Mouse (Mus musculus) testis, adult 10 weeks (tissue): Measurements from ENCODE around the gene Foxg1. TPM values are rescaled to one million over a fixed set of nuclear protein-coding genes. Genes with fewer than 3 reads are reported as not detected.

Experiments used
- polyA plus RNA-seq: library from polyadenylated mRNA; stranded (reverse); fragments of 350-450 nt; fragmentation: Illumina TruSeq; extraction: RNeasy Lipid Tissue Mini Kit (QIAGEN cat#74804); gene quantifications from one replicate; pipeline ENCODE4 v1.2.3, GENCODE M21; 2014; ENCODE audit warnings: low read depth, low replicate concordance

Gene Foxg1
- 0.59 TPM for polyA plus RNA-seq

DNA sequence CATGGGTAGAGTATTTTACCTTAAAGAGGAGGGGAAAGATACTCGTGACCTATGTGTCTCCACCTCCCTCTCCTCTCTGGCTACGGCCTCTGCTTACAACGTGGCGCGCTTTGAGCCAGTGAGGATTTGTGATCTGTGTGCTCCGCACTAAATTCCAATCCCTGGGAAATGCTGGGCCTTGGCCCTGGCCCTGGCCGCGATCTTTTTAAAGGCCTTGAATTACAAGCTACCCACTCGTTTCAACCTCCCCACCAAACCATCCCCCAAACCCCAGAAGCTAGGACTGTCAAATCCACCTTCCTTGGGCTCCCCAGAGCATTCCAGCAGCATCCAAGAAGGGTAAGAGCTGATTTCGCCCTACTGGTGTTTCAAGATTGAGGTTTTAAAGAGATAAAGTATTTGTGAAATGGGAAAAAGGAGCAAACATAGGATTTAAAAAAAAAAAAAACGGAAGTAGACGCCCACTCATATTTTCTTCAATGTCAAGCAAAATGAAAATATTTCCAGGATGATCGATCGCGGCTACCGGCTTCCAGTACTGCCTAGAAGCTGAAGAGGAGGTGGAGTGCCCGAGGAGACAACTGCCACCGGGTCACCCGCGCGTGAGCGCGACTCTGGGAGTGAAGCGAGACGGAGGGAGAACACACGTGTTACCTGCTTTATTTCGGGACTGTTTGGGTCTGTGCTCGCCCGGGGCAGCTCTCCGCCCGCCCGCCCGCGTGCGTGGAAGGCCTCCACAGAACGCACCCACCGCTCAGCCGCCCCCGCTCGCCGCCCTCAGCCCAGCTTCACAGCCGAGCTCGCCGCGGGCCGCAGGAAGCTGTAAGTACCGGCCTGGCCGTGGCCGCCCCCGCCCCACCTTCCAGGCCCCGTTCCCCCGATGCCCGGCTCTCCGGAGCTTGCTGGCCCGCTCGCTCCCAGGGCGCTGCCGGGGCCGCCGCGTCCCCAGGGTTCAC lies at the start of gene Foxg1:
Gene Foxg1, plus strand, starts transcription at position 96 of the 956 bp plus-strand sequence.

GRCm38 (mm10) chr12:49384876-49385630 lies 2.6 kb downstream of the Foxg1 start, which contains the start of gene Gm43517:
Gm43517 (plus strand) TSS chr12:49385174.

Other genes with a start within 250 kb of the Foxg1 start
- 0.11 TPM for gene Gm43517, start 2.5 kb downstream of the Foxg1 start, polyA plus RNA-seq